Mouse (Mus musculus): ENCODE results near the gene Arap1. TPM values are rescaled to one million over a fixed set of nuclear protein-coding genes. Genes with fewer than 3 reads are reported as not detected.

Gene Arap1
- total and polyA plus RNA-seq, 3 experiments = 21.2 to 46.1 (median 38.5) TPM

DNA sequence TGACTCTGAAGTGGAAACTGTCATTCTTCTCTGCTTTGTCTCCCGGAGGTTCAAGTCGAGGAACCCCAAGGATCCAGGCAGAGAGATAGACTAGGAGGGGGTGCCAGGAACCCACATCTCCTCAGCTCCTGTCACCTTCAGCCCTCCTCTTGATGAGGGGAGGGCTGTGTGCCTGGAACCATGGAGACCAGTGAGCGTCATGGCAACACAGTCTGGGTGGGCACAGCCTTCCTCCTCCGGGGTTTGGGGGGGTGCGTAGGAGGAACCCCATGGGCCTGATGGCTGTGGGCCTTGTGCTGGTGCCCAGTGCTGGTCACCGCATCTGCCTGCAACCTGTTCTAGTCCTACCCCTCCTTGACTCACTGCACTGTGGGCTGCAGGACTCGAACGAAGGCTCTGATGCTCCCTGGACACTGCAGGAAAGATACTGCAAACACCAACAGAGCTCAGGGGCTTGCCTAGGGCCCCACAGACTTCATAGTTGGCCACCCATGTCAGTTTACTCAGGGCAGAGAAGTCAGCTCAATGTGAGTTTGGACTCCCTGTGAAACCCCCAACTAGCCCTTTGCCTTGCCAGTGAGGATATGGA, 67.7 kb downstream of the Arap1 start:
- no peaks in the 10 kb centered on the region for H3K9me3 ChIP-seq (replicated peaks; ENCODE audit: low read length)
- H3K4me3 ChIP-seq (replicated peaks in 1 of 3; ENCODE audit: low read depth in 2 of 3, low read length in 2 of 3, poor library complexity in 1 of 3) = no peak overlapping the region
- dilution Hi-C loops (cut with MboI; ENCODE audit: extremely low pct_ligation_motif_present, extremely low pct_unique_long_range_greater_than_20kb, low sequenced_read_pairs) (no loop called here), in situ Hi-C loops (cut with MboI; ENCODE audit: low pct_ligation_motif_present, low pct_unique_long_range_greater_than_20kb, low sequenced_read_pairs) (loop anchor here (25.0 kb wide), 1 partner anchor 97 kb away; no protein-coding TSS in a partner anchor)
- no peaks in the 10 kb centered on the region for H3K27me3 ChIP-seq (replicated peaks)
- H3K4me2 ChIP-seq (ENCODE audit: insufficient read depth, low read depth, poor library complexity, severe bottlenecking) = no peak overlapping the region
- H3K4me1 ChIP-seq (ENCODE audit: control insufficient read depth in 1 of 2, insufficient read depth in 2 of 2) = peaks cover 0 to 3% of the 10 kb centered on the region in 2 experiments; a peak in 3 of 4 replicates
- H3K9ac ChIP-seq (ENCODE audit: insufficient read depth, low read depth) = no peak overlapping the region
- TF ChIP-seq TCF12 (IDR thresholded peaks at IDR 0.05; ENCODE audit: low read depth, low read length) = no peak
- TF ChIP-seq ZMIZ1 (IDR thresholded peaks at IDR 0.05; ENCODE audit: low read depth, low read length) = no peak
- no peak for TF ChIP-seq SIN3A (IDR thresholded peaks at IDR 0.05; ENCODE audit: low read length)
- TF ChIP-seq MEF2A (IDR thresholded peaks at IDR 0.05; ENCODE audit: borderline replicate concordance, low read depth, low read length) = no peak
- TF ChIP-seq USF1 (IDR thresholded peaks at IDR 0.05; ENCODE audit: low read depth, low read length) = no peak
- TF ChIP-seq HCFC1 (IDR thresholded peaks at IDR 0.05; ENCODE audit: low read depth, low read length) = no peak
- TF ChIP-seq ETS1 (conservative IDR thresholded peaks at IDR 0.05; ENCODE audit: low read depth, low read length) = no peak
- no peak for DNase-seq (ENCODE audit: extremely low read depth)
- no peaks in the 10 kb centered on the region for H3K79me2 ChIP-seq (replicated peaks; ENCODE audit: control insufficient read depth, extremely low read depth, insufficient read depth, poor library complexity, severe bottlenecking)
- H3K27ac ChIP-seq (ENCODE audit: insufficient read depth, low read depth) = no peak overlapping the region
- peaks cover 25 to 69% of the 10 kb centered on the region in 2 experiments for H3K36me3 ChIP-seq (replicated peaks in 1 of 2; ENCODE audit: control insufficient read depth in 1 of 2, insufficient read depth in 1 of 2, low read length in 1 of 2)

DNA sequence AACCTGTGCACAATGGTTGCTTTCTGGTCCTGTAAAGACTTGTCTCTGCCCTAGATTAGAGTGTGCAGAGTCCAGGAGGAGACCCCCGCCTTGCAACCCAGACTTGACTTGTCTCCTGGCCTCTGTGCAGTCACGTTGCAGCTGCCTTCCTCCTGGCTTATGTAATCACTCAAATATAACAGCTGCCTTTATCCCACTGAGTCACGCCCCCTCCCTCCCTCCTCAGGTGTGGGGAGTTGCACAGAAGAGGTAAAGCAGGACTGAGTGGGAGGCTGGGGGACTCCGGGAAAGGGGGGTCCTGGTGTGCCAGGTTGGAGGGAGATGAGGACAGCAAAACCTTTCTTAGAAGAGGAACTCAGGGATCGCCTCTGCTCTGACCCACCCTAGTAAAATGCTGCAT, 68.5 kb downstream of the Arap1 start:
- no peaks in the 10 kb centered on the region for H3K9me3 ChIP-seq (replicated peaks; ENCODE audit: low read length)
- H3K27me3 ChIP-seq (replicated peaks) = no peaks in the 10 kb centered on the region
- H3K4me2 ChIP-seq (ENCODE audit: insufficient read depth, low read depth, poor library complexity, severe bottlenecking) = no peak overlapping the region
- peaks cover 0 to 3% of the 10 kb centered on the region in 2 experiments for H3K4me1 ChIP-seq (ENCODE audit: control insufficient read depth in 1 of 2, insufficient read depth in 2 of 2)
- H3K4me3 ChIP-seq (replicated peaks in 1 of 3; ENCODE audit: low read depth in 2 of 3, low read length in 2 of 3, poor library complexity in 1 of 3) = no peak overlapping the region
- H3K79me2 ChIP-seq (replicated peaks; ENCODE audit: control insufficient read depth, extremely low read depth, insufficient read depth, poor library complexity, severe bottlenecking) = no peaks in the 10 kb centered on the region
- H3K9ac ChIP-seq (ENCODE audit: insufficient read depth, low read depth) = no peak overlapping the region
- in situ Hi-C loops (cut with MboI; ENCODE audit: low pct_ligation_motif_present, low pct_unique_long_range_greater_than_20kb, low sequenced_read_pairs) (loop anchor here (25.0 kb wide), 1 partner anchor 96 kb away; no protein-coding TSS in a partner anchor), dilution Hi-C loops (cut with MboI; ENCODE audit: extremely low pct_ligation_motif_present, extremely low pct_unique_long_range_greater_than_20kb, low sequenced_read_pairs) (no loop called here)
- no peak for DNase-seq (ENCODE audit: extremely low read depth)
- TF ChIP-seq JUND (conservative IDR thresholded peaks at IDR 0.05; ENCODE audit: low read depth, low read length) (no peak), POLR2A (IDR thresholded peaks at IDR 0.05; ENCODE audit: low read depth, low read length) (no peak), MAZ (IDR thresholded peaks at IDR 0.05; ENCODE audit: low read depth, low read length) (no peak), HCFC1 (IDR thresholded peaks at IDR 0.05; ENCODE audit: low read depth, low read length) (no peak), KAT2A (IDR thresholded peaks at IDR 0.05; ENCODE audit: insufficient replicate concordance, low read length) (no peak), ZMIZ1 (IDR thresholded peaks at IDR 0.05; ENCODE audit: low read depth, low read length) (no peak), ELF1 (IDR thresholded peaks at IDR 0.05; ENCODE audit: low read depth, low read length) (no peak), NELFE (IDR thresholded peaks at IDR 0.05; ENCODE audit: low read depth, low read length) (no peak), BHLHE40 (IDR thresholded peaks at IDR 0.05; ENCODE audit: low read depth, low read length) (no peak), SMC3 (IDR thresholded peaks at IDR 0.05; ENCODE audit: low read depth, low read length) (no peak), SIN3A (IDR thresholded peaks at IDR 0.05; ENCODE audit: low read length) (no peak), POLR2AphosphoS2 (IDR thresholded peaks at IDR 0.05; ENCODE audit: low read depth, low read length) (no peak), UBTF (IDR thresholded peaks at IDR 0.05; ENCODE audit: low read depth, low read length) (no peak)
- H3K36me3 ChIP-seq (replicated peaks in 1 of 2; ENCODE audit: control insufficient read depth in 1 of 2, insufficient read depth in 1 of 2, low read length in 1 of 2) = peaks cover 18 to 61% of the 10 kb centered on the region in 2 experiments
- H3K27ac ChIP-seq (ENCODE audit: insufficient read depth, low read depth) = no peak overlapping the region

Data from CH12.LX (cell line).